Mouse (Mus musculus) spleen, adult 10 weeks (tissue): ENCODE data around the gene CT030661.1. TPM values are rescaled to one million over a fixed set of nuclear protein-coding genes. Genes with fewer than 3 reads are reported as not detected.

Experiments
- polyA plus RNA-seq: library from polyadenylated mRNA; stranded (reverse); fragments of 350-450 nt; fragmentation: Illumina TruSeq; extraction: RNeasy Lipid Tissue Mini Kit (QIAGEN cat#74804); gene quantifications from one replicate; pipeline ENCODE4 v1.2.3, GENCODE M21; 2015; ENCODE audit warnings: low replicate concordance; ENCODE audit not compliant: insufficient read depth

CT030661.1 gene
- polyA plus RNA-seq = 22.0 TPM

GRCm38 (mm10) chr17:22314730-22315226, at the start of gene CT030661.1:
CT030661.1 (minus strand) TSS chr17:22314837.

GRCm38 (mm10) chr17:22361101-22361781, 46.6 kb upstream of the CT030661.1 start, which contains the start of the genes Zfp944 and Zfp758:
Zfp944 (minus strand) TSS chr17:22361400.
Zfp758 (plus strand) TSS chr17:22361453.

Other genes with a start within 250 kb of the CT030661.1 start
- gene Zfp947, start 148.6 kb downstream of the CT030661.1 start, polyA plus RNA-seq = 1.0 TPM
- gene Zfp994, start 89.2 kb downstream of the CT030661.1 start, polyA plus RNA-seq = 9.7 TPM
- gene Zfp944, start 46.6 kb upstream of the CT030661.1 start, polyA plus RNA-seq = 25.5 TPM
- gene Zfp758, start 46.6 kb upstream of the CT030661.1 start, polyA plus RNA-seq = 28.6 TPM
- gene Zfp946, start 109.4 kb upstream of the CT030661.1 start, polyA plus RNA-seq = 11.6 TPM